Mouse (Mus musculus): ENCODE measurements around the gene Gadd45a.
"Not testable (repeated sequence)": the region's sequence is repeated elsewhere in the genome, so short reads cannot be mapped to it uniquely, and the experiment has no call there.

Gadd45a gene

GRCm38 (mm10) chr6:67021308-67021707 lies 15.9 kb downstream of the Gadd45a start:
- in situ Hi-C loops (cut with MseI, MboI), result no loop called here

GRCm38 (mm10) chr6:67019001-67019400 lies 18.3 kb downstream of the Gadd45a start:
- in situ Hi-C loops (cut with MseI, MboI), result not testable (repeated sequence)

GRCm38 (mm10) chr6:67018365-67018764 lies 18.9 kb downstream of the Gadd45a start:
- in situ Hi-C loops (cut with MseI, MboI), result no loop called here

GRCm38 (mm10) chr6:67016520-67017111 lies 20.6 kb downstream of the Gadd45a start:
- in situ Hi-C loops (cut with MseI, MboI), result no loop called here

GRCm38 (mm10) chr6:67015739-67016519 lies 21.3 kb downstream of the Gadd45a start:
- in situ Hi-C loops (cut with MseI, MboI), result no loop called here

GRCm38 (mm10) chr6:67014679-67015075 lies 22.6 kb downstream of the Gadd45a start:
- in situ Hi-C loops (cut with MseI, MboI), result no loop called here

GRCm38 (mm10) chr6:67013949-67014678 lies 23.1 kb downstream of the Gadd45a start:
- in situ Hi-C loops (cut with MseI, MboI), result no loop called here

GRCm38 (mm10) chr6:67013293-67013948 lies 23.8 kb downstream of the Gadd45a start:
- in situ Hi-C loops (cut with MseI, MboI), result no loop called here

GRCm38 (mm10) chr6:67011217-67011518 lies 26.1 kb downstream of the Gadd45a start:
- in situ Hi-C loops (cut with MseI, MboI), result no loop called here

GRCm38 (mm10) chr6:67010370-67011216 lies 26.7 kb downstream of the Gadd45a start:
- in situ Hi-C loops (cut with MseI, MboI), result no loop called here

GRCm38 (mm10) chr6:67009888-67010287 lies 27.4 kb downstream of the Gadd45a start:
- in situ Hi-C loops (cut with MseI, MboI), result no loop called here

- in situ Hi-C loops (cut with MseI, MboI), result no loop called here
Observed at GRCm38 (mm10) chr6:66999800-67000199, 37.5 kb downstream of the Gadd45a start.

GRCm38 (mm10) chr6:66998645-66999044 lies 38.6 kb downstream of the Gadd45a start:
- in situ Hi-C loops (cut with MseI, MboI), result no loop called here

- in situ Hi-C loops (cut with MseI, MboI), result no loop called here
Observed at GRCm38 (mm10) chr6:66996257-66996656, 41.0 kb downstream of the Gadd45a start.

- in situ Hi-C loops (cut with MseI, MboI), result no loop called here
Observed at GRCm38 (mm10) chr6:66995825-66996224, 41.4 kb downstream of the Gadd45a start.

GRCm38 (mm10) chr6:66994981-66995380 lies 42.3 kb downstream of the Gadd45a start:
- in situ Hi-C loops (cut with MseI, MboI), result no loop called here

GRCm38 (mm10) chr6:66992786-66993185 lies 44.5 kb downstream of the Gadd45a start:
- in situ Hi-C loops (cut with MseI, MboI), result no loop called here

- in situ Hi-C loops (cut with MseI, MboI), result no loop called here
Observed at GRCm38 (mm10) chr6:66992232-66992631, 45.0 kb downstream of the Gadd45a start.

GRCm38 (mm10) chr6:66989518-66989917 lies 47.7 kb downstream of the Gadd45a start:
- in situ Hi-C loops (cut with MseI, MboI), result no loop called here

GRCm38 (mm10) chr6:66989037-66989436 lies 48.2 kb downstream of the Gadd45a start:
- in situ Hi-C loops (cut with MseI, MboI), result no loop called here

GRCm38 (mm10) chr6:66988363-66988762 lies 48.9 kb downstream of the Gadd45a start:
- in situ Hi-C loops (cut with MseI, MboI), result no loop called here

Data from mouse trophoblast stem cell (cell line).